Mouse (Mus musculus): Measurements from ENCODE around the gene Bcar3. TPM values are rescaled to one million over a fixed set of nuclear protein-coding genes. Genes with fewer than 3 reads are reported as not detected.
A peak's percentile ranks its signal among the peaks of the same experiment; 100 is the strongest.
"Not testable (repeated sequence)": the region's sequence is repeated elsewhere in the genome, so short reads cannot be mapped to it uniquely, and the experiment has no call there.

The Bcar3 gene
- total and polyA plus RNA-seq, 3 experiments, result not detected

DNA sequence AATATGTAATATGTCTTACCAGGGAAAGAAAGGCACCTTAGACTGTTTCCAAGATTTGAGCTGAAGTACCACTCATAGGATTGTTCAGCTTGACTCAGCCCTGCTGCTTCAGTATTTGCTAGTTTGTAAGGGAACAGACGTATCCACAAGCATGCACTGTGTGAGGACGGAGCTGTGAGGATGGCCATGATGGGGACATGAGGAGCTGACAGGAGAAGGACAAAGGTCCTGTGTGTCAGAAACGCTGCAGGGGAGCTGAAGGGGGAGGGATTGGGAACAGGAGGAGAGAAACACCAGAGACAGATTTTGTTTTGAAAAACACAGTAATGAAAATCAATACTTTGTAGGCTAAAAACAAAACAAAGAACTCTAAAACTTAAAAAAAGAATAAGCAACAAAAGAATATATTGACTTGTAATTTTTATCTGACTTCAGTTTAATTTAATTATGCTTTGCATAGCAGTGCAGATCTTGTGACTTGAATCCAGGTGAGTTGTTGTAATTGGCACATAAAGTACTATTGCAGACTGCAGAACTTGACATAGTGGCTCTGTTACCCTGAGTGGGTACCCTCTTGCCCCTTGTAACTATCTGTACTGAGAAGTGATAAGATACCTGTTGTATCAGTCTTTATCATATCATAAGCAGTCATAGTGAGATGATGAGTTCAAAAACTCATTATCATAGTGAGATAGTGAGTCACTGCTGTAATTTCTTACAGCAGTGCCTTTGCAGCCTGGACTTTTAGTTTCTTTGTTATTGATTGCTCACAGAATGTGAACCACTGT, 41.3 kb upstream of the Bcar3 start:
- peak; percentile 8 for DNase-seq (ENCODE audit: low read depth, low spot score)

DNA sequence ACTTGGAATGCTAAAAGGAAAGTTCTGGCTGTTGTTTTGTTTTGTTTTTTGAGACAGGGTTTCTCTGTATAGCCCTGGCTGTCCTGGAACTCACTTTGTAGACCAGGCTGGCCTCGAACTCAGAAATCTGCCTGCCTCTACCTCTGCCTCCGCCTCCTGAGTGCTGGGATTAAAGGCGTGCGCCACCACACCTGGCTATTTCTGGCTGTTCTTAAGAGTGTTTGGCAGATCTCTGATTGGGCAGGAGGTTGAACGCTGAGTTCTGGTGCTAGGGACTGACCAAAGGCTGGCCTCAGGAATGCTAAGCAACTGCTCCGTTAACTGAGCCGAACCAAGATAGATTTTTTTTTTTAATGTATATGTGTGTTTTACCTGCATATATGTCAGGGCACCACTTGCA, 39.9 kb upstream of the Bcar3 start:
- Histone ChIP-seq H3K36me3 (ENCODE audit: control insufficient read depth in 1 of 2, insufficient read depth in 2 of 2, low read length in 2 of 2) (peaks cover 14 to 28% of the 10 kb centered on the region in 2 experiments), H3K79me2 (ENCODE audit: control insufficient read depth, insufficient read depth, low read length, poor library complexity) (peaks cover 54% of the 10 kb centered on the region)
- not testable (repeated sequence) for H3K9ac ChIP-seq (ENCODE audit: control insufficient read depth, low read depth, low read length, poor library complexity, severe bottlenecking)

More for the DNA sequence above, 41.3 kb upstream of the Bcar3 start:
- H3K27ac ChIP-seq (ENCODE audit: control insufficient read depth, low read depth, low read length), result no peak overlapping the region
- H3K9ac ChIP-seq (ENCODE audit: control insufficient read depth, low read depth, low read length, poor library complexity, severe bottlenecking), result no peak overlapping the region
- H3K36me3 ChIP-seq (ENCODE audit: control insufficient read depth in 1 of 2, insufficient read depth in 2 of 2, low read length in 2 of 2), result peaks cover 18 to 39% of the 10 kb centered on the region in 2 experiments
- H3K27me3 ChIP-seq (ENCODE audit: control insufficient read depth in 1 of 2, insufficient read depth in 2 of 2, low read length in 2 of 2), result no peaks in the 10 kb centered on the region
- H3K4me3 ChIP-seq (ENCODE audit: control insufficient read depth in 1 of 2, insufficient read depth in 1 of 2, low read depth in 2 of 2, low read length in 2 of 2), result no peak overlapping the region
- TF ChIP-seq GATA1 (IDR thresholded peaks at IDR 0.05; ENCODE audit: low read depth, low read length), result peak; percentile 48; the same call in 1 of the 2 replicates
- 0 out of 2 replicates have a peak, but pooled peaks have one; percentile 44 for TF ChIP-seq RCOR1 (IDR thresholded peaks at IDR 0.05; ENCODE audit: low read depth, low read length)
- no peak for TF ChIP-seq RAD21 (IDR thresholded peaks at IDR 0.05; ENCODE audit: low read depth, low read length)
- H3K9me3 ChIP-seq (replicated peaks; ENCODE audit: insufficient read depth, low read length), result no peaks in the 10 kb centered on the region
- peaks cover 9 to 25% of the 10 kb centered on the region in 2 experiments for H3K4me1 ChIP-seq (ENCODE audit: control insufficient read depth in 1 of 2, insufficient read depth in 2 of 2, low read length in 2 of 2)
- H3K79me2 ChIP-seq (ENCODE audit: control insufficient read depth, insufficient read depth, low read length, poor library complexity), result peaks cover 65% of the 10 kb centered on the region

DNA sequence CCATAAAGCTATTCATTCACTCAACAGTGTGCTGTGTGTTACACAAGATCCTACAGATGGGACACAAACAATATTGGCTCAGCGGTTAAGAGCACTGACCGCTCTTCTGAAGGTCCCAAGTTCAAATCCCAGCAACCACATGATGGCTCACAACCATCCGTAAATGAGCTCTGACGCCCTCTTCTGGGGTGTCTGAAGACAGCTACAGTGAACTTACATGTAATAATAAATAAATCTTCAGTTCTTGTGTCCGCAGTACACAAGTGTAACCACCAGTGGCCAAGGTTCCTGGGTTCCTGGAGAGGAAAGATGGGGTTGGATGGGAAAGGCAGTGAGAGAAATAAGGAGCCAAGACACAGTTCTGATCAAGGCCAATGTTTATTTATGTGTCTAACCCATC, 23.9 kb upstream of the Bcar3 start:
- TF ChIP-seq ZKSCAN1 (IDR thresholded peaks at IDR 0.05; ENCODE audit: low read depth, low read length), result no peak
- TF ChIP-seq POLR2A (IDR thresholded peaks at IDR 0.05; ENCODE audit: control insufficient read depth in 1 of 2, insufficient read depth in 1 of 2, low read depth in 1 of 2, low read length in 2 of 2, poor library complexity in 1 of 2), result 0 out of 4 replicates have a peak, but pooled peaks of 1 of the 2 experiments have one; percentile 37
- 0 out of 2 replicates have a peak, but pooled peaks have one; percentile 22 for TF ChIP-seq TBP (IDR thresholded peaks at IDR 0.05; ENCODE audit: low read depth, low read length)
- no peak for TF ChIP-seq POLR2AphosphoS2 (IDR thresholded peaks at IDR 0.05; ENCODE audit: low read length)
- TF ChIP-seq CTCF (IDR thresholded peaks at IDR 0.05 in 2 of 3, conservative IDR thresholded peaks at IDR 0.05 in 1 of 3; ENCODE audit: control insufficient read depth in 1 of 3, insufficient read depth in 1 of 3, low read depth in 2 of 3, low read length in 3 of 3, poor library complexity in 1 of 3, severe bottlenecking in 1 of 3), result peak in 2 of 3 experiments; percentile 29 to 34; a peak in 4 of 6 replicates
- no peak for TF ChIP-seq EP300 (IDR thresholded peaks at IDR 0.05; ENCODE audit: low read depth in 1 of 2, low read length in 2 of 2)
- Histone ChIP-seq H3K4me1 (ENCODE audit: control insufficient read depth in 1 of 2, insufficient read depth in 2 of 2, low read length in 2 of 2) (peaks cover under 1 to 1% of the 10 kb centered on the region in 2 experiments; a peak in 2 of 4 replicates), H3K9ac (ENCODE audit: control insufficient read depth, low read depth, low read length, poor library complexity, severe bottlenecking) (no peak overlapping the region), H3K4me3 (ENCODE audit: control insufficient read depth in 1 of 2, insufficient read depth in 1 of 2, low read depth in 2 of 2, low read length in 2 of 2) (no peak overlapping the region), H3K27ac (ENCODE audit: control insufficient read depth, low read depth, low read length) (no peak overlapping the region), H3K9me3 (replicated peaks; ENCODE audit: insufficient read depth, low read length) (no peaks in the 10 kb centered on the region), H3K27me3 (ENCODE audit: control insufficient read depth in 1 of 2, insufficient read depth in 2 of 2, low read length in 2 of 2) (no peaks in the 10 kb centered on the region), H3K79me2 (ENCODE audit: control insufficient read depth, insufficient read depth, low read length, poor library complexity) (peaks cover 7% of the 10 kb centered on the region), H3K36me3 (ENCODE audit: control insufficient read depth in 1 of 2, insufficient read depth in 2 of 2, low read length in 2 of 2) (peaks cover under 1 to 15% of the 10 kb centered on the region in 2 experiments)
- DNase-seq (ENCODE audit: low read depth, low spot score), result peak; percentile 52

More for the DNA sequence above, 39.9 kb upstream of the Bcar3 start:
- not testable (repeated sequence) for H3K27me3 ChIP-seq (ENCODE audit: control insufficient read depth in 1 of 2, insufficient read depth in 2 of 2, low read length in 2 of 2); H3K9me3 ChIP-seq (replicated peaks; ENCODE audit: insufficient read depth, low read length); H3K27ac ChIP-seq (ENCODE audit: control insufficient read depth, low read depth, low read length); H3K4me3 ChIP-seq (ENCODE audit: control insufficient read depth in 1 of 2, insufficient read depth in 1 of 2, low read depth in 2 of 2, low read length in 2 of 2)
- peak; percentile 1 for DNase-seq (ENCODE audit: low read depth, low spot score)
- peaks cover 7 to 20% of the 10 kb centered on the region in 2 experiments for H3K4me1 ChIP-seq (ENCODE audit: control insufficient read depth in 1 of 2, insufficient read depth in 2 of 2, low read length in 2 of 2)

Data from MEL (cell line).